Mouse (Mus musculus) CH12.LX (cell line): ENCODE measurements at regions not wholly inside any gene's neighbourhood (a gene's known extent, or its start where the extent isn't known, plus 50 kb on each side); places are given as distances from the start of the nearest gene placed in this dataset.

Experiments
- DNase-seq: peaks from one replicate; pipeline ENCODE4 v3.0.0-alpha.2; 2013; ENCODE audit errors: extremely low read depth
- H3K27ac ChIP-seq: 2 replicates; pipeline ENCODE4 v1.5.1; 2012; ENCODE audit warnings: low read depth, mild to moderate bottlenecking, control low read depth, moderate library complexity; ENCODE audit not compliant: insufficient read depth
- H3K27me3 ChIP-seq: replicated peaks from 2 replicates; pipeline ENCODE3; 2012; ENCODE audit warnings: inconsistent platforms
- H3K36me3 ChIP-seq, 2 experiments: replicated peaks in 1 of 2; 2 replicates each; pipeline versions ENCODE3 to v1.6.1; 2012; ENCODE audit warnings: inconsistent platforms in 1 of 2, low read length in 1 of 2, mild to moderate bottlenecking in 1 of 2, mixed read lengths in 1 of 2, moderate library complexity in 1 of 2; ENCODE audit not compliant: control insufficient read depth in 1 of 2, insufficient read depth in 1 of 2
- H3K4me1 ChIP-seq, 2 experiments: 2 replicates each; pipeline ENCODE4 v1.6.1; 2012; ENCODE audit warnings: inconsistent platforms in 1 of 2, moderate library complexity in 1 of 2; ENCODE audit not compliant: insufficient read depth in 2 of 2, control insufficient read depth in 1 of 2
- H3K4me2 ChIP-seq: 2 replicates; pipeline ENCODE4 v1.6.1; 2012; ENCODE audit warnings: low read depth, mild to moderate bottlenecking, control low read depth; ENCODE audit not compliant: poor library complexity, insufficient read depth, severe bottlenecking
- H3K4me3 ChIP-seq, 3 experiments: fragments of 150-350 bp in 1 of 3; sonication (generic) in 1 of 3; replicated peaks in 1 of 3; 2 replicates each; pipeline versions ENCODE3 to v1.5.1; 2011 to 2012; ENCODE audit warnings: low read depth in 2 of 3, low read length in 2 of 3, mild to moderate bottlenecking in 2 of 3, moderate library complexity in 2 of 3, control low read depth in 1 of 3, improper control_type of control experiment in 1 of 3, inconsistent platforms in 1 of 3, mixed read lengths in 1 of 3; ENCODE audit not compliant: poor library complexity in 1 of 3
- H3K79me2 ChIP-seq: replicated peaks from 2 replicates; pipeline ENCODE4 v1.6.1; 2012; ENCODE audit warnings: mild to moderate bottlenecking, moderate library complexity; ENCODE audit not compliant: control insufficient read depth, poor library complexity, insufficient read depth, severe bottlenecking; ENCODE audit errors: extremely low read depth
- H3K9ac ChIP-seq: 2 replicates; pipeline ENCODE4 v1.6.1; 2012; ENCODE audit warnings: low read depth, mild to moderate bottlenecking, control low read depth, moderate library complexity; ENCODE audit not compliant: insufficient read depth
- H3K9me3 ChIP-seq: replicated peaks from 2 replicates; pipeline ENCODE3; 2012; ENCODE audit warnings: low read length, inconsistent platforms, mixed read lengths
- BHLHE40 ChIP-seq: IDR thresholded peaks from 2 replicates; pipeline ENCODE4 v1.6.1; 2011; ENCODE audit warnings: mild to moderate bottlenecking, low read depth, low read length, improper control_type of control experiment
- CHD1 ChIP-seq: IDR thresholded peaks from 2 replicates; pipeline ENCODE4 v1.6.1; 2012; ENCODE audit warnings: low read depth, low read length, improper control_type of control experiment, inconsistent platforms
- CHD2 ChIP-seq: IDR thresholded peaks from 2 replicates; pipeline ENCODE4 v1.6.1; 2011; ENCODE audit warnings: low read length, improper control_type of control experiment
- CTCF ChIP-seq, 2 experiments: IDR thresholded peaks in 1 of 2; conservative IDR thresholded peaks in 1 of 2; 2 replicates each; pipeline ENCODE4 v1.5.1; 2011 to 2012; ENCODE audit warnings: low read depth in 2 of 2, low read length in 2 of 2, improper control_type of control experiment in 1 of 2, inconsistent platforms in 1 of 2, mild to moderate bottlenecking in 1 of 2, moderate library complexity in 1 of 2
- E2F4 ChIP-seq: IDR thresholded peaks from 2 replicates; pipeline ENCODE4 v1.6.1; 2011; ENCODE audit warnings: low read depth, low read length, improper control_type of control experiment; ENCODE audit not compliant: insufficient replicate concordance
- ELF1 ChIP-seq: IDR thresholded peaks from 2 replicates; pipeline ENCODE4 v1.6.1; 2014; ENCODE audit warnings: low read depth, mild to moderate bottlenecking, inconsistent platforms, low read length, improper control_type of control experiment
- EP300 ChIP-seq: IDR thresholded peaks from 2 replicates; pipeline ENCODE4 v1.6.1; 2011; ENCODE audit warnings: low read length, improper control_type of control experiment
- ETS1 ChIP-seq: conservative IDR thresholded peaks from 2 replicates; pipeline ENCODE4 v1.6.1; 2012; ENCODE audit warnings: low read depth, mild to moderate bottlenecking, inconsistent platforms, low read length, improper control_type of control experiment, moderate library complexity
- HCFC1 ChIP-seq: IDR thresholded peaks from 2 replicates; pipeline ENCODE4 v1.6.1; 2012; ENCODE audit warnings: low read depth, mild to moderate bottlenecking, inconsistent platforms, low read length, improper control_type of control experiment
- IRF4 ChIP-seq: IDR thresholded peaks from 2 replicates; pipeline ENCODE4 v1.6.1; 2014; ENCODE audit warnings: low read depth, mild to moderate bottlenecking, inconsistent platforms, low read length, improper control_type of control experiment
- JUND ChIP-seq: conservative IDR thresholded peaks from 2 replicates; pipeline ENCODE4 v1.6.1; 2011; ENCODE audit warnings: low read depth, low read length, improper control_type of control experiment
- KAT2A ChIP-seq: IDR thresholded peaks from 2 replicates; pipeline ENCODE4 v1.6.1; 2012; ENCODE audit warnings: low read length, improper control_type of control experiment, inconsistent platforms; ENCODE audit not compliant: insufficient replicate concordance
- MAFK ChIP-seq: IDR thresholded peaks from 2 replicates; pipeline ENCODE4 v1.6.1; 2011; ENCODE audit warnings: low read length, improper control_type of control experiment; ENCODE audit not compliant: insufficient replicate concordance
- MAZ ChIP-seq: IDR thresholded peaks from 2 replicates; pipeline ENCODE4 v1.6.1; 2012; ENCODE audit warnings: low read depth, mild to moderate bottlenecking, inconsistent platforms, low read length, improper control_type of control experiment, moderate library complexity
- MEF2A ChIP-seq: IDR thresholded peaks from 2 replicates; pipeline ENCODE4 v1.6.1; 2014; ENCODE audit warnings: low read depth, mild to moderate bottlenecking, inconsistent platforms, low read length, improper control_type of control experiment, borderline replicate concordance
- MYC ChIP-seq: IDR thresholded peaks from 2 replicates; pipeline ENCODE4 v1.6.1; 2011; ENCODE audit warnings: low read depth, mild to moderate bottlenecking, improper control_type of control experiment, low read length
- NRF1 ChIP-seq: IDR thresholded peaks from 2 replicates; pipeline ENCODE4 v1.6.1; 2014; ENCODE audit warnings: low read depth, mild to moderate bottlenecking, inconsistent platforms, low read length, improper control_type of control experiment, moderate library complexity
- PAX5 ChIP-seq: IDR thresholded peaks from 2 replicates; pipeline ENCODE4 v1.6.1; 2012; ENCODE audit warnings: low read length, inconsistent platforms, mixed read lengths
- POLR2A ChIP-seq: IDR thresholded peaks from 2 replicates; pipeline ENCODE4 v1.6.1; 2011; ENCODE audit warnings: low read depth, mild to moderate bottlenecking, improper control_type of control experiment, low read length
- POLR2AphosphoS2 ChIP-seq: IDR thresholded peaks from 2 replicates; pipeline ENCODE4 v1.6.1; 2011; ENCODE audit warnings: low read depth, low read length, improper control_type of control experiment
- RCOR1 ChIP-seq: conservative IDR thresholded peaks from 2 replicates; pipeline ENCODE4 v1.6.1; 2012; ENCODE audit warnings: low read depth, mild to moderate bottlenecking, inconsistent platforms, low read length, improper control_type of control experiment
- USF1 ChIP-seq: IDR thresholded peaks from 2 replicates; pipeline ENCODE4 v1.6.1; 2014; ENCODE audit warnings: low read depth, mild to moderate bottlenecking, inconsistent platforms, low read length, improper control_type of control experiment
- ZC3H11A ChIP-seq: IDR thresholded peaks from 2 replicates; pipeline ENCODE4 v1.6.1; 2012; ENCODE audit warnings: low read depth, mild to moderate bottlenecking, inconsistent platforms, low read length, improper control_type of control experiment
- ZKSCAN1 ChIP-seq: IDR thresholded peaks from 2 replicates; pipeline ENCODE4 v1.6.1; 2012; ENCODE audit warnings: low read depth, inconsistent platforms, low read length, improper control_type of control experiment, borderline replicate concordance
- dilution Hi-C: fragments of 300-500 bp; cut with MboI; formaldehyde crosslinking; loops from 2 replicates; pipeline ENCODE4 v1.14.3; 2020; ENCODE audit warnings: low sequenced_read_pairs; ENCODE audit not compliant: extremely low pct_unique_long_range_greater_than_20kb, extremely low pct_ligation_motif_present
- in situ Hi-C: fragments of 300-500 bp; cut with MboI; formaldehyde crosslinking; loops from 3 replicates; pipeline ENCODE4 v1.14.3; 2019; ENCODE audit warnings: low sequenced_read_pairs, low pct_ligation_motif_present, low pct_unique_long_range_greater_than_20kb, mixed read lengths

GRCm38 (mm10) chr13:60369216-60369615 lies 192.1 kb upstream of the Gas1 start:
- H3K9ac ChIP-seq, result no peak overlapping the region
- peaks cover 86% of the 10 kb centered on the region for H3K9me3 ChIP-seq
- TF ChIP-seq CHD1 (no peak), USF1 (no peak), EP300 (no peak), ZKSCAN1 (no peak), POLR2AphosphoS2 (no peak), POLR2A (no peak), MAFK (no peak), IRF4 (no peak), ELF1 (no peak), KAT2A (no peak), CHD2 (no peak), ZC3H11A (no peak)
- TF ChIP-seq, all 38 proteins: peak for 0
- in situ Hi-C loops, result no loop called here
- no peak for DNase-seq
- H3K27ac ChIP-seq, result no peak overlapping the region
- no peak overlapping the region for H3K4me3 ChIP-seq
- H3K79me2 ChIP-seq, result no peaks in the 10 kb centered on the region
- no peaks in the 10 kb centered on the region for H3K4me1 ChIP-seq
- H3K4me2 ChIP-seq, result no peak overlapping the region
- H3K27me3 ChIP-seq, result no peaks in the 10 kb centered on the region
- no peaks in the 10 kb centered on the region for H3K36me3 ChIP-seq
- dilution Hi-C loops, result no loop called here

- Histone ChIP-seq H3K79me2 (no peaks in the 10 kb centered on the region), H3K27ac (no peak overlapping the region), H3K9me3 (peaks cover 80% of the 10 kb centered on the region), H3K4me2 (no peak overlapping the region), H3K27me3 (no peaks in the 10 kb centered on the region), H3K4me1 (no peaks in the 10 kb centered on the region), H3K4me3 (no peak overlapping the region), H3K36me3 (no peaks in the 10 kb centered on the region), H3K9ac (no peak overlapping the region)
- in situ Hi-C loops (no loop called here), dilution Hi-C loops (no loop called here)
- TF ChIP-seq MYC, result no peak
- no peak for DNase-seq
Measured at GRCm38 (mm10) chr13:60371656-60372055, 194.5 kb upstream of the Gas1 start.

- no peak for TF ChIP-seq ZKSCAN1
- TF ChIP-seq JUND, result no peak
- TF ChIP-seq BHLHE40, result no peak
- no peak for TF ChIP-seq KAT2A
- TF ChIP-seq MEF2A, result no peak
- TF ChIP-seq NRF1, result no peak
- no peak for TF ChIP-seq POLR2AphosphoS2
- TF ChIP-seq PAX5, result no peak
- no peak for TF ChIP-seq MAFK
- TF ChIP-seq CTCF (conservative IDR thresholded peaks at IDR 0.05 in 1 of 2, IDR thresholded peaks at IDR 0.05 in 1 of 2; ENCODE audit: low read depth in 2 of 2, low read length in 2 of 2), result no peak
- TF ChIP-seq MAZ, result no peak
- no peak for TF ChIP-seq HCFC1
- TF ChIP-seq USF1, result no peak
- no peak for TF ChIP-seq ETS1
- TF ChIP-seq E2F4, result no peak
- TF ChIP-seq RCOR1, result no peak
- no peak for TF ChIP-seq POLR2A
- Histone ChIP-seq H3K4me1 (no peaks in the 10 kb centered on the region), H3K9me3 (peaks cover 69% of the 10 kb centered on the region), H3K9ac (no peak overlapping the region), H3K79me2 (no peaks in the 10 kb centered on the region), H3K36me3 (no peaks in the 10 kb centered on the region), H3K4me2 (no peak overlapping the region), H3K27me3 (no peaks in the 10 kb centered on the region), H3K4me3 (no peak overlapping the region), H3K27ac (no peak overlapping the region)
- DNase-seq, result no peak
- in situ Hi-C loops, result no loop called here
- dilution Hi-C loops, result no loop called here
Measured at GRCm38 (mm10) chr13:60376705-60377104, 199.5 kb upstream of the Gas1 start.
